Mouse (Mus musculus): ENCODE results near the gene Rufy1. TPM values are rescaled to one million over a fixed set of nuclear protein-coding genes. Genes with fewer than 3 reads are reported as not detected.
A peak's percentile ranks its signal among the peaks of the same experiment; 100 is the strongest.

Gene Rufy1
- polyA plus RNA-seq, 1 experiment from 2014 or later: 29.5 TPM

GRCm38 (mm10) chr11:50355395-50355794, 75.5 kb downstream of the Rufy1 start:
- 79% methylated on average over 1 of the region's 1 CpGs for WGBS
- peaks cover 2% of the 10 kb centered on the region; the same call in 1 of the 2 replicates for H3K4me1 ChIP-seq
- H3K4me2 ChIP-seq: no peak overlapping the region
- H3K27ac ChIP-seq: no peak overlapping the region
- H3K4me3 ChIP-seq: no peak overlapping the region
- H3K36me3 ChIP-seq (replicated peaks): no peaks in the 10 kb centered on the region
- H3K9ac ChIP-seq: no peak overlapping the region
- no peaks in the 10 kb centered on the region for H3K9me3 ChIP-seq
- no peak for ATAC-seq (replicated peaks)
- H3K27me3 ChIP-seq (replicated peaks): no peaks in the 10 kb centered on the region

GRCm38 (mm10) chr11:50354851-50355250, 76.1 kb downstream of the Rufy1 start:
- Histone ChIP-seq H3K27me3 (replicated peaks) (no peaks in the 10 kb centered on the region), H3K9ac (no peak overlapping the region), H3K36me3 (replicated peaks) (no peaks in the 10 kb centered on the region), H3K4me3 (no peak overlapping the region), H3K4me2 (no peak overlapping the region), H3K9me3 (no peaks in the 10 kb centered on the region), H3K27ac (no peak overlapping the region), H3K4me1 (peaks cover 2% of the 10 kb centered on the region; the same call in 1 of the 2 replicates)
- no peak for ATAC-seq (replicated peaks)
- WGBS: 74% methylated on average over 3 of the region's 3 CpGs

GRCm38 (mm10) chr11:50354162-50354561, 76.8 kb downstream of the Rufy1 start, which contains the start of gene Cby3:
Cby3 (plus strand) TSS chr11:50354462.
- no peak within 1 kb of the TSS for H3K9ac ChIP-seq
- no peak for ATAC-seq (replicated peaks)

GRCm38 (mm10) chr11:50352177-50352576, 78.7 kb downstream of the Rufy1 start:
- Histone ChIP-seq H3K4me3 (no peak overlapping the region), H3K9me3 (no peaks in the 10 kb centered on the region), H3K27me3 (replicated peaks) (no peaks in the 10 kb centered on the region), H3K36me3 (replicated peaks) (no peaks in the 10 kb centered on the region), H3K4me2 (no peak overlapping the region), H3K9ac (no peak overlapping the region), H3K4me1 (no peaks in the 10 kb centered on the region), H3K27ac (no peak overlapping the region)
- no peak for ATAC-seq (replicated peaks)
- 87% methylated on average over 2 of the region's 2 CpGs for WGBS

More at GRCm38 (mm10) chr11:50354162-50354561, 76.8 kb downstream of the Rufy1 start, which contains the start of gene Cby3:
- Histone ChIP-seq H3K27ac (no peak within 1 kb of the TSS), H3K4me3 (no peak within 1 kb of the TSS), H3K9me3 (no peaks in the 10 kb centered on the region), H3K4me1 (peaks cover 2% of the 10 kb centered on the region; the same call in 1 of the 2 replicates), H3K4me2 (no peak within 1 kb of the TSS), H3K36me3 (replicated peaks) (no peaks in the 10 kb centered on the region), H3K27me3 (replicated peaks) (no peaks in the 10 kb centered on the region)

GRCm38 (mm10) chr11:50346256-50347032, 84.5 kb downstream of the Rufy1 start:
- H3K4me2 ChIP-seq: no peak overlapping the region
- H3K27ac ChIP-seq: no peak overlapping the region
- 89% methylated on average over 9 of the region's 9 CpGs for WGBS
- H3K36me3 ChIP-seq (replicated peaks): no peaks in the 10 kb centered on the region
- no peaks in the 10 kb centered on the region for H3K27me3 ChIP-seq (replicated peaks)
- no peak for ATAC-seq (replicated peaks)
- H3K9me3 ChIP-seq: no peaks in the 10 kb centered on the region
- H3K4me3 ChIP-seq: no peak overlapping the region
- no peaks in the 10 kb centered on the region for H3K4me1 ChIP-seq
- H3K9ac ChIP-seq: no peak overlapping the region

- Histone ChIP-seq H3K4me3 (no peak overlapping the region), H3K4me2 (no peak overlapping the region), H3K9ac (no peak overlapping the region), H3K27me3 (replicated peaks) (no peaks in the 10 kb centered on the region), H3K4me1 (no peaks in the 10 kb centered on the region), H3K27ac (no peak overlapping the region), H3K9me3 (no peaks in the 10 kb centered on the region), H3K36me3 (replicated peaks) (no peaks in the 10 kb centered on the region)
- WGBS: 70% methylated on average over 4 of the region's 4 CpGs
- no peak for ATAC-seq (replicated peaks)
These were observed 85.4 kb downstream of the Rufy1 start for GRCm38 (mm10) chr11:50345486-50345885.

MicroRNAs encoded within 50 kb of the gene (microRNA counts, 519-probe panel; counts per million panel counts)
- microRNA mmu-miR-804: 2,450 counts per million, percentile 47 among the panel's probes with 10 or more counts

Small RNAs within 50 kb of the gene (microRNA-seq; reads per million reads assigned to microRNA genes)
- not detected for gene Mir804

Other genes starting within 250 kb of the Rufy1 start
- 392 and 438 TPM in 2 replicates for gene Sqstm1, start 220.3 kb downstream of the Rufy1 start, polyA plus RNA-seq (2015; fragmentation: Nextera tagmentation; extraction: Ambion mirVana)
- gene Mgat4b, start 220.2 kb downstream of the Rufy1 start, polyA plus RNA-seq (2015; fragmentation: Nextera tagmentation; extraction: Ambion mirVana): 54.6 and 57.9 TPM in 2 replicates
- 1.9 and 2.3 TPM in 2 replicates for gene Ltc4s, start 192.5 kb downstream of the Rufy1 start, polyA plus RNA-seq (2015; fragmentation: Nextera tagmentation; extraction: Ambion mirVana)
- gene Maml1, start 138.8 kb downstream of the Rufy1 start, polyA plus RNA-seq (2015; fragmentation: Nextera tagmentation; extraction: Ambion mirVana): 3.8 and 4.1 TPM in 2 replicates
- gene Canx, start 105.5 kb downstream of the Rufy1 start, polyA plus RNA-seq (2015; fragmentation: Nextera tagmentation; extraction: Ambion mirVana): 258 and 266 TPM in 2 replicates
- gene Cby3, start 76.7 kb downstream of the Rufy1 start, polyA plus RNA-seq (2015; fragmentation: Nextera tagmentation; extraction: Ambion mirVana): 1.2 and 1.6 TPM in 2 replicates
- 509 and 525 TPM in 2 replicates for gene Hnrnph1, start 54.1 kb downstream of the Rufy1 start, polyA plus RNA-seq (2015; fragmentation: Nextera tagmentation; extraction: Ambion mirVana)
- gene Adamts2, start 171.0 kb upstream of the Rufy1 start, polyA plus RNA-seq (2015; fragmentation: Nextera tagmentation; extraction: Ambion mirVana): 3.7 and 5.0 TPM in 2 replicates

Data from midbrain, embryonic 15.5 days (tissue).